Mouse (Mus musculus): ENCODE data around the gene Mecom. TPM values are rescaled to one million over a fixed set of nuclear protein-coding genes. Genes with fewer than 3 reads are reported as not detected.

Gene Mecom
- polyA plus RNA-seq, 1 experiment from 2014 or later, result 13.0 TPM

DNA sequence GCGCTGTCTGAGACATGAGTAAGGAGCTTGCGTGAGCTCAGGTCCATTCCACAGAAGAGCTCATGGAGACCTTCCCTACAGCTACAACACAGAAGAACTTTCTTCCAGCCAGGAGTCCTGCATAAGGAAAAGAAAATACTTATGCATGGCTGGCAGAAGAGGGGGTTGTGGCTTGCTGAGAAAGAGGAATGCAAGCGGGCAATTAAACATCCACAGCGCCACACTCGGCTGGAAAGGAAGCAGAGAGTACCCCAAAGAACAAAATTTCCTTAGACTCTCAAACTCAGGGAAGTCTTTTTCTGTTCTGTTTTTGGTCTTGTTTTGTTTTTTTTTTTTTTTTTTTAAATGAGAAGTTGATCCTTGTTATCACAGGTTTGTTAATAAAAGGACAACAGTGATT lies 300.6 kb downstream of the Mecom start:
- no peak for ATAC-seq (ENCODE audit: low read depth)
- H3K27ac ChIP-seq (replicated peaks; ENCODE audit: low read depth, low read length), result no peak overlapping the region
- H3K4me2 ChIP-seq (ENCODE audit: low read depth, low read length), result no peak overlapping the region

GRCm38 (mm10) chr3:30246431-30247041 lies 301.3 kb downstream of the Mecom start:
- peaks cover 20% of the 10 kb centered on the region for H3K4me1 ChIP-seq (ENCODE audit: control insufficient read depth, insufficient read depth, low read length)
- ATAC-seq (ENCODE audit: low read depth), result peak; percentile 67; the same call in 1 of the 2 replicates
- H3K9ac ChIP-seq (ENCODE audit: low read depth, low read length), result no peak overlapping the region
- no peak overlapping the region for H3K4me3 ChIP-seq (ENCODE audit: low read depth, low read length)
- DNase-seq (ENCODE audit: low spot score), result peak; percentile 59
- 68% methylated on average over 12 of the region's 12 CpGs for WGBS
- H3K27ac ChIP-seq (replicated peaks; ENCODE audit: low read depth, low read length), result no peak overlapping the region
- no peaks in the 10 kb centered on the region for H3K9me3 ChIP-seq (ENCODE audit: control insufficient read depth, low read length)
- H3K36me3 ChIP-seq (ENCODE audit: control insufficient read depth, insufficient read depth, low read length), result no peaks in the 10 kb centered on the region
- no peaks in the 10 kb centered on the region for H3K27me3 ChIP-seq (replicated peaks; ENCODE audit: control insufficient read depth, insufficient read depth, low read length)
- no peak overlapping the region for H3K4me2 ChIP-seq (ENCODE audit: low read depth, low read length)

More for the DNA sequence above, 300.6 kb downstream of the Mecom start:
- H3K36me3 ChIP-seq (ENCODE audit: control insufficient read depth, insufficient read depth, low read length), result no peaks in the 10 kb centered on the region
- no peaks in the 10 kb centered on the region for H3K27me3 ChIP-seq (replicated peaks; ENCODE audit: control insufficient read depth, insufficient read depth, low read length)
- DNase-seq (ENCODE audit: low spot score), result peak; percentile 26
- peaks cover 20% of the 10 kb centered on the region for H3K4me1 ChIP-seq (ENCODE audit: control insufficient read depth, insufficient read depth, low read length)
- H3K4me3 ChIP-seq (ENCODE audit: low read depth, low read length), result no peak overlapping the region
- 64% methylated on average over 5 of the region's 5 CpGs for WGBS
- no peak overlapping the region for H3K9ac ChIP-seq (ENCODE audit: low read depth, low read length)
- H3K9me3 ChIP-seq (ENCODE audit: control insufficient read depth, low read length), result no peaks in the 10 kb centered on the region

DNA sequence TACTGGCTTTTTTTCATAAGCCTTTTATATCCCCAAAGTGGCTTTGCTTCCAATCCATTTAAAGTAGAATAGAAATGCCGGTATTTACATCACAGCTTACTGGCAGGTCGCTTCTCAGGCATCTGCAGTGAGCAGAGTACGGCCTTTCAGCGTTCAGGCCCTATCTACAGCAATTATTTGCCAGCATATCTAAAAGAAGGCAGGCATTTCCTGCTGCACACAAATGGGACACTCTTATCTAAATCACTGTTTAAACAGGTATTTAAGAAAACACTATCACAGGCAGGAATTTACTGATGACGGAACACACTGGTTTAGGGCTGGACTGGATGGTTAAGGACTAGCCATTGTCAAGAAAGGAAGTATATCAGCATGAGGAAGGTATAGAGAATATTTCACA lies 301.9 kb downstream of the Mecom start:
- Histone ChIP-seq H3K4me2 (ENCODE audit: low read depth, low read length) (no peak overlapping the region), H3K9me3 (ENCODE audit: control insufficient read depth, low read length) (no peaks in the 10 kb centered on the region), H3K27ac (replicated peaks; ENCODE audit: low read depth, low read length) (no peak overlapping the region), H3K27me3 (replicated peaks; ENCODE audit: control insufficient read depth, insufficient read depth, low read length) (no peaks in the 10 kb centered on the region), H3K36me3 (ENCODE audit: control insufficient read depth, insufficient read depth, low read length) (no peaks in the 10 kb centered on the region), H3K4me3 (ENCODE audit: low read depth, low read length) (no peak overlapping the region), H3K4me1 (ENCODE audit: control insufficient read depth, insufficient read depth, low read length) (peaks cover 20% of the 10 kb centered on the region), H3K9ac (ENCODE audit: low read depth, low read length) (no peak overlapping the region)
- ATAC-seq (ENCODE audit: low read depth) (no peak), DNase-seq (ENCODE audit: low spot score) (no peak)
- 65% methylated on average over 5 of the region's 5 CpGs for WGBS

DNA sequence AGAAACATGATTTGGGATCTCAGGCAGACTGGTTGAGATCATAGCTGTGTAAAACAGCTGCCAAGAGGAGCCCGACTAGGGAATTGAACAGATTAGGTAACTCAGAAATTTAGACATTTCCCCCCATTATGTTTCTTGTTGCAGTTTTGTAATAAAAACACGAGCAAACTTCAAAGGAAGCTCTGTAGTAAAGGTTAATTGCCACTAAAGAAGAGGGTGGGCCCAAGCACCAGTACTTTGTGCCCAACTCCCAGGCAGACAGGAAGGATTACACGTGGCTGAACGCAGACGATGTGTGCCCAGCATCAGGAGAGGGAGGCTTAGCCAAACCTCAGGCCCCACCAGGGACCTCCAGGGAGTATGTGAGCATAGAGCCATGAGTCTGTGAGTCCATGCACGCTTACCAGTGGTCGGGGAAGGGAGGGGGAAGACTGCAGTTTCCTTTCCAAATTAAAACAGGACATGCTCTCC lies 303.4 kb downstream of the Mecom start:
- peaks cover 20% of the 10 kb centered on the region for H3K4me1 ChIP-seq (ENCODE audit: control insufficient read depth, insufficient read depth, low read length)
- H3K4me3 ChIP-seq (ENCODE audit: low read depth, low read length), result no peak overlapping the region
- DNase-seq (ENCODE audit: low spot score), result peak; percentile 70
- H3K9me3 ChIP-seq (ENCODE audit: control insufficient read depth, low read length), result no peaks in the 10 kb centered on the region
- no peak overlapping the region for H3K9ac ChIP-seq (ENCODE audit: low read depth, low read length)
- H3K27me3 ChIP-seq (replicated peaks; ENCODE audit: control insufficient read depth, insufficient read depth, low read length), result no peaks in the 10 kb centered on the region
- H3K27ac ChIP-seq (replicated peaks; ENCODE audit: low read depth, low read length), result no peak overlapping the region
- H3K4me2 ChIP-seq (ENCODE audit: low read depth, low read length), result no peak overlapping the region
- WGBS, result 22% methylated on average over 7 of the region's 7 CpGs
- H3K36me3 ChIP-seq (ENCODE audit: control insufficient read depth, insufficient read depth, low read length), result no peaks in the 10 kb centered on the region
- peak; percentile 72 for ATAC-seq (ENCODE audit: low read depth)

- Histone ChIP-seq H3K9ac (ENCODE audit: low read depth, low read length) (no peak overlapping the region), H3K27ac (replicated peaks; ENCODE audit: low read depth, low read length) (no peak overlapping the region), H3K27me3 (replicated peaks; ENCODE audit: control insufficient read depth, insufficient read depth, low read length) (no peaks in the 10 kb centered on the region), H3K4me2 (ENCODE audit: low read depth, low read length) (no peak overlapping the region), H3K4me3 (ENCODE audit: low read depth, low read length) (no peak overlapping the region), H3K36me3 (ENCODE audit: control insufficient read depth, insufficient read depth, low read length) (no peaks in the 10 kb centered on the region), H3K9me3 (ENCODE audit: control insufficient read depth, low read length) (no peaks in the 10 kb centered on the region), H3K4me1 (ENCODE audit: control insufficient read depth, insufficient read depth, low read length) (peaks cover 20% of the 10 kb centered on the region)
- WGBS, result 63% methylated on average over 8 of the region's 8 CpGs
- no peak for DNase-seq (ENCODE audit: low spot score)
- no peak for ATAC-seq (ENCODE audit: low read depth)
Measured at GRCm38 (mm10) chr3:30243776-30244275, 304.0 kb downstream of the Mecom start.

GRCm38 (mm10) chr3:30239416-30239815 lies 308.4 kb downstream of the Mecom start:
- no peak for DNase-seq (ENCODE audit: low spot score)
- Histone ChIP-seq H3K27ac (replicated peaks; ENCODE audit: low read depth, low read length) (no peak overlapping the region), H3K27me3 (replicated peaks; ENCODE audit: control insufficient read depth, insufficient read depth, low read length) (no peaks in the 10 kb centered on the region), H3K9me3 (ENCODE audit: control insufficient read depth, low read length) (no peaks in the 10 kb centered on the region), H3K4me1 (ENCODE audit: control insufficient read depth, insufficient read depth, low read length) (peaks cover 5% of the 10 kb centered on the region), H3K4me3 (ENCODE audit: low read depth, low read length) (no peak overlapping the region), H3K9ac (ENCODE audit: low read depth, low read length) (no peak overlapping the region), H3K4me2 (ENCODE audit: low read depth, low read length) (no peak overlapping the region), H3K36me3 (ENCODE audit: control insufficient read depth, insufficient read depth, low read length) (no peaks in the 10 kb centered on the region)
- WGBS, result 73% methylated on average over 1 of the region's 1 CpGs
- no peak for ATAC-seq (ENCODE audit: low read depth)

- Histone ChIP-seq H3K4me1 (ENCODE audit: control insufficient read depth, insufficient read depth, low read length) (no peaks in the 10 kb centered on the region), H3K27ac (replicated peaks; ENCODE audit: low read depth, low read length) (no peak overlapping the region), H3K9me3 (ENCODE audit: control insufficient read depth, low read length) (no peaks in the 10 kb centered on the region), H3K27me3 (replicated peaks; ENCODE audit: control insufficient read depth, insufficient read depth, low read length) (no peaks in the 10 kb centered on the region), H3K9ac (ENCODE audit: low read depth, low read length) (no peak overlapping the region), H3K4me2 (ENCODE audit: low read depth, low read length) (no peak overlapping the region), H3K4me3 (ENCODE audit: low read depth, low read length) (no peak overlapping the region), H3K36me3 (ENCODE audit: control insufficient read depth, insufficient read depth, low read length) (no peaks in the 10 kb centered on the region)
- DNase-seq (ENCODE audit: low spot score) (no peak), ATAC-seq (ENCODE audit: low read depth) (no peak)
- 89% methylated on average over 5 of the region's 5 CpGs for WGBS
Measured at GRCm38 (mm10) chr3:30237493-30237892, 310.3 kb downstream of the Mecom start.

DNA sequence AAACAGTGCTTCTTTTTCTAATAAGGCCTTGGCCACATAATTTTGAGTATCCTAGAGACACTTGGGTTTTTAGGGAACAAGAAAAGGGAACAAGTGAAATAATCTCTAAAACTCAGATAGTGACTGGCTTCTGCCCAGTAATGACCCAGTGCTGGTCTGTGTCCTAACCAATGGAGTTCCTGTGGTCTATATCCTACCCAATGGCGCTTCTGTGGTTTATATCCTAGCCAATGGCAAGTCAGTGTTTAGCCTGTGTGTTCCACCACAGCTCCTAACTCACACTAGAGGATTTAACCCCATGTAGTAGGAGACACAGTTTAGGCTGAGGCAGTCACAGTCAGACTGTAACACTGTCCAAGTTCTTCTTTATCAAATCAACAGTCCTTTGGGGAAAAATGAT lies 313.8 kb downstream of the Mecom start:
- H3K9me3 ChIP-seq (ENCODE audit: control insufficient read depth, low read length), result no peaks in the 10 kb centered on the region
- WGBS, result 86% methylated on average over 1 of the region's 1 CpGs
- H3K9ac ChIP-seq (ENCODE audit: low read depth, low read length), result no peak overlapping the region
- no peaks in the 10 kb centered on the region for H3K4me1 ChIP-seq (ENCODE audit: control insufficient read depth, insufficient read depth, low read length)
- no peak overlapping the region for H3K4me2 ChIP-seq (ENCODE audit: low read depth, low read length)
- H3K27me3 ChIP-seq (replicated peaks; ENCODE audit: control insufficient read depth, insufficient read depth, low read length), result no peaks in the 10 kb centered on the region
- H3K27ac ChIP-seq (replicated peaks; ENCODE audit: low read depth, low read length), result no peak overlapping the region
- no peak for ATAC-seq (ENCODE audit: low read depth)
- H3K4me3 ChIP-seq (ENCODE audit: low read depth, low read length), result no peak overlapping the region
- DNase-seq (ENCODE audit: low spot score), result no peak
- no peaks in the 10 kb centered on the region for H3K36me3 ChIP-seq (ENCODE audit: control insufficient read depth, insufficient read depth, low read length)

Measured in embryonic facial prominence, embryonic 14.5 days (tissue).